Mouse (Mus musculus): ENCODE data around the gene Cct5.
A peak's percentile ranks its signal among the peaks of the same experiment; 100 is the strongest.
"Not testable (repeated sequence)": the region's sequence is repeated elsewhere in the genome, so short reads cannot be mapped to it uniquely, and the experiment has no call there.

Cct5 gene

DNA sequence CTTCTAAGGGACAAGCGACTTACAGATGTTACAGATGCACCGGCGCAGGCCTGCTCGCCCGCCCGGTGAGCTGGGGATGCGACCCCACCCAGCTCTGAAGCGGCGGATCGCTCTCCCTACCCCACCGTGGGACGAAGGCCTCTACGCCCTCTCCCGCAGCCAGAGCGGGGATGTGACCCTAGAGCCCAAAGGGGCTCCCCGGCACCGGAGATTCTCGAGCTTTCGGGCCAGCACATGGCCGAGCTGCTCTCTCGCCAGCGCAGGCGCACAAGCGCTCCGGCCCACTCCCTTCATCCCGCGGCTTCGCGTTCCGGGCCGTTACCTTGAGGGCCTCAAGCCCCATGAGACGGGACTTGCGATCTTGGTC lies 342 bp downstream of the Cct5 start:
- DNase-seq (ENCODE audit: low spot score in 2 of 2), result no peak

DNA sequence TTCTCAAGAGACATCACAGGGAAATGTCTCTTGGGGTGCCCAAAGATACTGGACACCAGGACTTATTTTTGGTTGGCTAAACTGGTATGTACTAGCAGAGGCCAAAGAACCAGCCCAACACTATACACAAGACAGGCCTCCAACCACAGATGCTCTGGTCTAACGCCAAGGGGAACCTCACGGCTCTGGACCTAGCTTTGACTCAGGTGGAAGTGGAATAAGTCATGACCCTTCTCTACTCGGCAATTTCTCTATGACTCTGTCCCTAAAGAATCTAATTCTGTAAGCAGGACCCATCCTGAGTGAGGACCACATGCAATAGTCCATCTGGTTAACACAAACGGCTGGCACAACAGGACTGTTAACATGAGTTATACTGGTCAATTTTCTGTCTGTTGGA lies 1.8 kb downstream of the Cct5 start:
- no peak for DNase-seq (ENCODE audit: low spot score in 2 of 2)

DNA sequence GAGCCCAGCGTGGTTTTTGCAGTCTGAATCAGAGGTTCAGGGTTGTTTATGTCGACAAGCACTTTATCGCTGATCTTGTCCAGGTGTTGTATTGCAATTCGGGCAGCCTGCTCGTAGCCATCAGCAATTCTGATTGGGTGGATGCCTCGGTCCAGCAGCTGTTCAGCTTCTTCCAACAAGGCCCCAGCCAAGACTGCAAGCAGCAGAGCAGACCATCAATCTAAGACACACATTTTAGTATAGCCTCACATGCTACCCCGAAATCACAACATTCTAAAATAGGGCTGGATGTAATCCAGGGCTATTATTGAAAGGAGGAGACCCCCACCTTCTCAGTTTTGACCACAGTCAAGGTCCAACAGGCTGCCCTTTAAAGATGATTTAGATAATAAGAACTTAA lies 6.0 kb downstream of the Cct5 start:
- DNase-seq (ENCODE audit: low spot score in 2 of 2), result no peak

DNA sequence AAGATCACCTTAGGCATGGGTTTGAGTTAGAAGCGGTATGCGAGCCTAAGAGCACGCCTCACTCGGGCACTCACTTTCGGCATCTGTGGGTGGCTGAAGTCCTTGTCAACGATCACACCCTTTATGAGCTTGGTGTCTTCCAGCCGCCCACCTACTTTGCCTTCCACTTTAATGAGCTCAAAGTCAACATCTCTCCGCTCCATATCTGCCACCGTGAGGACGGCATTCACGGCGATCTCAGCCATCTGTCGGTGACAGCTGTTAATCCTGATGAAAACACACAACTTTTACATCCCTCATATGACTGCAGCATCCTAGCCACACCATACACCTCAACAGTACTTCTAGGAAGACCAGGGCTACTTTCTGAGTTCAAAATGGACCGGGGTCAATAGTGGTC lies 7.3 kb downstream of the Cct5 start:
- no peak for DNase-seq (ENCODE audit: low spot score in 2 of 2)

DNA sequence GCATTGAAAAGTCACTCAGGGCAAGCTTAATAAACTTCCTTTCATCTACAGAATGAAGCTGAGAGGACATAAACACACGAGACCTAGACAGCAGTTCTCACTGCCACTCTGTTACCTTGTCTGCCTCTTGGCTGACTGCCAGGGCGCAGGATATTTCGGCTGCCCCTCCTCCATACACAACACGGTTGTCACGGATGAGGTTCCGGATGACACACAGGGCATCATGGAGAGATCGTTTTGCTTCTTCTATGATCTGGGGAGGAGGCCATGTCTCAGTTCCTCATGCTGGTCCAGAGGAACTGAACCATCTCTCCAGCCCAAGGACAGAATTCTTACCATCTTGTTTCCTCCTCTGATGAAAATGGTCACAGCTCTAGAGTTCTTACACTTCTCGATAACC lies 9.1 kb downstream of the Cct5 start:
- DNase-seq (ENCODE audit: low spot score in 2 of 2), result no peak

DNA sequence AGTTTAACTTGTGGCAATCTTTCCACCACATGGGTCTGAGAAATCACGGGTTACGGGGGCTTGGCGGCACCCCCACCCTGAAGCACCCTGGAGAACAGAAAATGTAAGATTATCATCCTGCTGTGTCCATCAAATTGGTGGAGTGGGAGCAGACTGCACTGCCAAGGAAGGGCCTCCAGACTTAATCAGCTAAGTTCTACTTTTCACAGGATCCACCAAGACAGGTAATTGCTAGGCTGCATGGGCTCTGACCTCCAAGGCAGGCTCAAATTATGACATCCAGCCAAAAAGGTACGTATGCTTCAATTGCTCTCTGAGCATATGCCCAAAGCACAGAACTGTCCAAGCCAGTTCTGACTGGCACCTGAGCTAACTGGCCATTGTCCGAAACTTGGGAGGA lies 11.4 kb downstream of the Cct5 start:
- DNase-seq (ENCODE audit: low spot score in 2 of 2), result no peak

DNA sequence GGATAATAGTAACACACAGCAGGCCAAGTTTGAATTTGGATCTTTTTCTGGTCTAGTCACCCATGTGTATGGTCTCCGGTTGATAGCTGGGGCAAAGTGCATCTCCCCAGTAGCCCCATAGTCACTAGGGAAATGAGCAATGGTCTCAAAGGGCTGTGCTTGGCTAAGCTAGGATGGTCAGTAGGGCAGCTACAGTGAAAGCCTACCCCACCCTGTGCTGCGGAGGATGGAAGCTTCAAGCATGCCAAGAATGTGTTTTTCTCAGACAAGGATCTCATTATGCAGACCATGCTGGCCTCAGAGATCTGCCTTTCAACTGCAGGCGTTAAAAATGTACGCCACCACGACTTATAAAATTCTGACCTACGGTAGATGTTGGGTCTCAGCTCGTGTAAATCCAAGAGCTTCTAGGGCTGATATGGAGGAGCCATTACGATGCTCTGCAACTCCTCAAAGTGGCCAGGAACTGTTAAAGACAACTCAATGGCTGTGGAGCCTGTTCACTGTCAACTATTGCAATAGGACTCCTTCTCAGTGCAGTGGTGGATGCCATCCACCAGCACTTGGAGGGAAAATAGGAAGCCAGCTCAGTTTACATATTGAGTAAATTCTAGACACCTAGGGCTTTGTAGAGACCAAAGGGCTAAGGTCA lies 12.5 kb downstream of the Cct5 start:
- DNase-seq (ENCODE audit: low spot score in 2 of 2), result no peak

DNA sequence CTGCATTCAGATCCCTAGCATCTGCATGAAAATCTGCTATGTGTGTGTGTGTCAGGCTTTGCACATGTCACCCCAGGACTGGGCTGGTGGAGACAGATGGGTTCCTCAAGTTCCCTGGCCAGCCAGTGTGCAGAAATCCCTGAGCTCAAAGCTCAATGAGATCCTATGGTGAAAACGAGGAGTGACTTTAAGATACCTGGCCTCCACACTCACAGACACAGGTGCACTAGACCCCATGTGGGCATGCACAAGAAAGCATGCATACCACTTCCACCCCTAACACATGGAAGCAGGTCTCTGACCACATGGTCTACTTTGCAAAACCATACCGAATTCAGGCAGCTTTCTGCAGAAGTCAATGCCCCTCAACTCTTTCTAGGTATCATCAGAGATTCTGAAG lies 13.8 kb downstream of the Cct5 start:
- DNase-seq (ENCODE audit: low spot score in 2 of 2), result no peak

DNA sequence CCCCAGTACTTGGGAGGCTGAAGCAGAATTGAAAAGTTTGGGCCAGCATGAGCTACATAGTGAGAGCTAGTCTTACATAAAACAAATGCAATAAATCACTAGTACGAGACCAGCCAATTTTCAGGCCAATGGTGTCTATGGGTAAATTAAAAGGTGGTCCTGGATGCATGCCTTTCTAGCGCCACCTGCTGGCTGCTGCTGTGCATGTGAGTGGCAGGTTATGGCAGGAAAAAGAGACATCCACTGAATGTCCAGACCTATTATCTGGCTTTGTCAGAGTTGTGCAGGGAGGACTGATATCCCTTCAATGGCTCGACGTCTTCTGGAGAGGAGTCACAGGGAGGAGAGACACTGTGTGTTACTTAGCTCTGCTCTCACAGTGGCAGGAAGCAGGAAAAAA lies 15.1 kb downstream of the Cct5 start:
- peak; percentile 78 to 86 for DNase-seq (ENCODE audit: low spot score in 2 of 2)

DNA sequence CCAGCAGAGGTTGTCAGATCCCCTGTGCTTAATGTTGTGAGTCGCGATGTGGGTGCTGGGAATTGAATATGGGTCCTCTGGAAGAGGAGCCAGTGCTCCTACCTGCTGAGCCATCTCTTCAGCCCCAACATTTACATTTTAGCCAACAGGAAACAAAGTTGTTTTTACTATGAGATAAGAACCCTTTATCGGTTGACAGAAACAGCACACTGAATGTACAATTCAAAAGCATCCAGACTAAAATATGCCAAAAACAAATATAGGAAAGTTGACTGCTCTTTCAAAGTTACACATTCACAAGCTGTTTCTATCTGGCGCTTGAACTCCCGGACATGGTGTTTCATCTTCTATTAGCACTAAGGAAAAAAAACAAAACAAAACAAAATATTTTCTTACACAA lies 15.5 kb downstream of the Cct5 start:
- no peak for DNase-seq (ENCODE audit: low spot score in 2 of 2)

DNA sequence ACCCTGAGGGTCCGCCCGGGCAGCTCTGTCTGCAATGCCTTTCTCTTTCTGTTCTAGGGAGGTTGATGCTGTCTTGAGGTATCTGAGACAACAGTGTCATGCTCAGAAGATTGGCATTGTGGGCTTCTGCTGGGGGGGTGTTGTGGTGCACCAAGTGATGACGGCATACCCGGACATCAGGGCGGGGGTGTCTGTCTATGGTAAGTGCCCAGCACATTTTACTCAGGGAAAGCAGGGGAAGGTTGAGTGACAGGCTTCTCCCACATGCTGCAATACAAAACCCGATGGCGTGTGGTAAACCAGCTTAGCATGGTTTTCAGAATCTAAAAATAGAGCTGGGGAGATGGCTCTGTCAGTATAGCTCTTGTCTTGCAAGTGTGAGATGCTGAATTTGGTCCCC lies 16.4 kb downstream of the Cct5 start:
- no peak for DNase-seq (ENCODE audit: low spot score in 2 of 2)

DNA sequence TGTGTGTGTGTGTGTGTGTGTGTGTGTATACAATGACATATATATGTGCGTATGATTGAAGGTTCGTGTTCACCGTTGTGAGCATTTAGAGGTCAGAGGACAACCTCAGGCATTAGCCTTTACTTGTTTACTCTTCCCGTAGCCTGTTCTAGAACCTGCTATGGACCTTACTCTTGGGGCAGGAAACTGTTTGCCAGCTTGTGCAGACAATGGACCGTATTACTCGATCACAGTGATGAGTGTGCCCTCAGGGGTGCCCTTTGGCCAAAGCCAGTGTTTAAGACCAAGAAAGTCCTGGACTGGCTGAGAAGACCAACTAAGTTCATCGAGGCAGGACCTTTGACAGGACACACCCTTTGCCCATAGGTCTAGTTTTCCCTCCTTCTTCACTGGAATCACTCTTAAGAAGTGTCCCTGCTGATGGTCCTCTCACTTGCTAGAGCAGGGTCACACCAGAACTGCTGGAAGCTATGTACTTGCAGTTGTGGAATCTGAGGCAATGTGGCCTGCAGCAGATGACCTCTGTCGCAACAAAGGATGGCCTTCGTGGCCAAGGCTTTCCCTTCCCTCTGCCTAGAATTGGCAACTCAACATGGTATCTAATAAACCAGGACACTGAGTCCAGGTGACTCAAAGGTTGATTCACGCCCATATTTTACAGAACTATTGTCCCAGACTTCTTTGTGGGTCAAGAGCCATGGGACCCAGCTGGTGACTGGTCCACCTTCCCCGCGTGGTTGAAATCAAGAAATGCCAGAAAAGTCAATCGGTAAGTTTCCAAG lies 18.1 kb downstream of the Cct5 start:
- DNase-seq (ENCODE audit: low spot score in 2 of 2), result peak in 1 of 2 experiments; percentile 57

DNA sequence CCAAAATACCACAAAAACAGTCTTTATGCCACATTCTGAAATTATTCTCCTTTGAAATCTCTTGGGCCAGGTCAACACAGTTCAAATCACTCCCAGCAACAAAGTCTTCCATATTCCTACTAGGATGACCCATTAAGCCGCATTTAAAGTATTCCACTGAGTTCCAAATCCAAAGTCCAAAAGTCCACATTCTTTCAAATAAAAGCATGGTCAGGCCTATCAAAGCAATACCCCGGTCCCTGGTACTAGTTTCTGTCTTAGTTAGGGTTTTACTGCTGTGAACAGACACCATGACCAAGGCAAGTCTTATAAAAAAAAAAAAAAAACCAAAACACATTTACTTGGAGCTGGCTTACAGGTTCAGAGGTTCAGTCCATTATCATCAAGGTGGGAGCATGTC lies 20.5 kb downstream of the Cct5 start:
- DNase-seq (ENCODE audit: low spot score in 2 of 2), result not testable (repeated sequence)

DNA sequence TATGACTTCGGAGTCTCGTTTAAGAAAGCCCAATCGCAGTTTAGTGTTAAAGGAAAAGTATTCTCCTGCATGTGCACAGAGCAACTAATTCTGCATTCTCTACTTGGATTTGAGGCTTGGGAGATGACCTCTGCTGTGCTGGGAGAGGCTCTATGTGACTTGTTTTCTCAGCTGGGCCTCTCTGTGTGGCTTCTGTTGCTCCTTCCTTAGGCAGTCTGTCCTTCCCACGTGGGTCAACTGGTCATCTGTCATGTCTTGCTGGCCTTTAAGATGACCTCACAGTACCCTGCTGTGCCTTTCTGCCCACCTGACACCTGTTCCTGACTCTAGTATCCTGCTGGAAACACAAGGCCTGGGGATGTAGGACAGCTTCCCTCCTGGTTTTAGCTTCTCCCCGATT lies 25.5 kb downstream of the Cct5 start:
- no peak for DNase-seq (ENCODE audit: low spot score in 2 of 2)

DNA sequence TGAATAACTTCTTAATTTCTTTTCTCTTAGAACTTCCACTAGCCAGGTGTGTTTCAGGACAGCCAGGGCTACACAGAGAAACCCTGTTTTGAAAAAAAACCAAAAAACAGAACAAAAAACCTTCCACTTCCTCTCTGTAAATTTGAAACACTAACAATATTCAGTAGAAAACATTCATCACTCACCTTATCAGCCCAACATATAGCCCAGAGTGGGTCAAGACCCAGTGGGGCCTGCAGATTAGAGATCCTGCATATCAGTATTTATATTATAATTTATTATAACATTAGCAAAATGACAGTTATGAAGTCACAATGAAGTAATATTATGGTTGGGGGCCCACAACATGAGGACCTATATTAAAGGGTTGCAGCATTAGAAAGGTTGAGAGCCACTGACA lies 27.9 kb downstream of the Cct5 start:
- DNase-seq (ENCODE audit: low spot score in 2 of 2), result no peak

DNA sequence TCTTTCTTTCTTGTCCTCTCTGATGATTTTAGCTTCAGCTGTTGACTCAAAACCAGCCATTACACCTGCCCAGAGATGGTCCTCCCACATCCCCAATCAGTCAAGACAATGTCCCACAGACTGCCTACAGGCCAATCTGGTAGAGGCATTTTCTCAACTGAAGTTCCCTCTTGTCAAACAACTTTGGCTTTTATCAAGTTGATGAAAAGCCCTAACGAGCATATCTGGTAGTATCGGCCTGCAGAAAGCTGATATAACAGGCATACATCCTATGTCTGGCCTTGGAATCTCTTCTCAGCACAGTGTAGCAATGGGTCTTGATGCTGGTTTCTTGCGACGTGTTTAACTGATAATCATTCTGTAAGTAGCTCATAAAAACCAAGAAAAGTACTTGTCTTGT lies 28.3 kb downstream of the Cct5 start:
- no peak for DNase-seq (ENCODE audit: low spot score in 2 of 2)

DNA sequence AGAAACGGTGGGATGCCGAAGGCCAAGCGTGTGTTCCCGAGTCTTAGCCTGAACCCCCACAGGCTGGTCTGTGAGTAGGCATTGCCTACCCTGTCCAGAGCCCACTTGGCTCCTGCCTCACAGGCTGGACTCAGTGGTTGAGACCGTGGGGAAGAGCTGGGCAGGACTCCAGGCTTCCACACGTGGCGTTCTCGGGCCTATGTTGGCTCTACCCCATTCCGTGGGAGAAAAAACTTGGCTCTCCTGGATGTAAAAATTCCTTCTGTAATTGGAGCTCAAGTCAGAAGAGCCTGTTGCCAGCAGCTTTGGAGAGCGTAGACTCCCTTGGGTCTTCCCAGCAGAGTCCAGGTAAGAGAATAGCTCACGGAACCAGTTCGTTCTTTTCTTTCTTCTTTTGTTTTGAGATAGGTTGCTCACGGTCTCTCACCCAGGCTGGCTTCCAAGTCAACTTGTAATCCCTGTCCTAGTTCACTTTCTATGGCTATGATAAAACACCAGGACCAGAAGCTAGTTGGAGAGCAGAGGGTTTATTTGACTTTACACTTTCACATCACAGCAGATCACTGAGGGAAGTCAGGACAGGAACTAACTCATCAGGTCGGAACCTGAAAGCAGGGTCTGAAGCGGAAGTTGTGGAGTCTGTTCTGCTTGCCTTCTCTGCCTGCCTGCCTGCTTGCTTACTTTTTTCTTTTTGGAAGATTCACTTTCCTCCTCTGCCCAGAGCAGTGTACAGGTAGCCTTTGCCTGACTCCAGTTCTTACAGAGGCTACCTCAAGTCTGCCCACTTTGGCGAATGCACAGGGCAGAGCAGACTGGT lies 29.5 kb downstream of the Cct5 start:
- peak in 1 of 2 experiments; percentile 47 for DNase-seq (ENCODE audit: low spot score in 2 of 2)

DNA sequence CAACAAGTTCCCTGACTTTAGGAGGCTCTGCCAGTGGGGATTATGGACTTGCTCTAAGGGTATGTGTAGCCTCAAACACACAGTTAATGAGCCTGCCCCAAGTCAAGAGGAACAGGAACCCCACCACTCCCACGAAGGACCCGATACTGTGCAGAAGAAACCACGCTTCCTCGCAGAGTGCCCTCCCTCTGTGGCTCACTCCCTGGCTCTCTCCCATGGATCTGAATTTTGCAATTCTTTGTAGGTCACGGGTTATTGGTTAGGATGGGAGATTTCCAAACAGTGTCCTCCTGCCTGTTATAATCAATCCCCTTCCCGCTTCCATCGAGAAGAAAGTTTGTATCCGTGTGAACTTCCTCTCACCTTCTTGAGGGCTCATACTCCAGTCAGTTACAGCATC lies 30.6 kb downstream of the Cct5 start:
- no peak for DNase-seq (ENCODE audit: low spot score in 2 of 2)

DNA sequence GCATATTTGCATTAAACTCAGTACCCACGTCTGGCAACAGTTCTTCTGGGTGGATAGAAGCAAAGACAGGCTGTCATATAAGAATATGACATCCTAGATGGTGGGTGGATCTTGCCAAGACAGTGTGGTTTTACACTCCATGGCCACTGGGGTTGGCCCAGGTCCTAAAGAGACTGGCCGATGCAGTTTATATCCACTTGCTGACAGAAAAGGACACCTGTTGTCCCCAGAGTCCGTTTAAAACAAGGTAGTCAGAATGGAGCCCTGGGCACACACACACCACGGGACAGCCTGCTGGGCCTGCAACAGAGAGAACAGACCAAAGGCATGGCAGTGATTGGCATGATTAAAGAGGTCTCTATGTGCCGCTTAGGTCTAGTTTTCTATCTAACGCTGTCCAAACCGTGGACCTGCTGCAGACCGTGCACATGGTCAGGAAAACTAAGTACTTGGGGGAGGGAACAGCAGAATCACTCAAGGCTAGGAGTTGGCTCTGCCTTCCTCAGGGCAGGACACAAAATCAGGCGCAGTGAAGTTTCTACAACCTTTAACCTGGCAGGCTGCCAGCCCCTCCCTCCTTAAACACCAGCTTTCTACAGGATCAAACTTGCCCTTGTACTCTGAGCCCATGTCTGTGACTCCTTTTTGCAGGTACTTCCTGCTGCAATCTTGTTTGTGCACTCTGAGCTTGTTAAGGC lies 32.1 kb downstream of the Cct5 start:
- DNase-seq (ENCODE audit: low spot score in 2 of 2), result peak; percentile 75 to 88

DNA sequence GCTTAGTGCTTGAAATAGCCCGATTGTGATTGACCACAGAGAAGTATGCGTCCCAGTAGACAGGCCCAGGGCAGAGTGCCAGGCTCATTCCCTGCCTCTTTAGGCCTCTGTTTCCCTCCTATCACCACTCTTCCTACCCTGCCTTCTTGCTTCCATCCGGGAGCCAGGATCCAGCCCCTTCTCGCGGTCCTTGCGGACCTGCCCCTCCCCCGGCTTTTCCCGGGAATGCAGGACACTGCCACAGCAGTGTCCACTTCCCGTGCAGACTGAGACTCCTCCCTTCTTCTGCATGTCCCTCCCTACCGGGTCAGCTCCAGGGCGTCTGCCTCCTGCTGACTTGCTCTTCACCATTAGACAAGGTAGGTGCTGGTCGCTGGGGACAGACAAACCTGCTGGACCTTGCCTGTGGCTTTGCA lies 33.0 kb downstream of the Cct5 start:
- DNase-seq (ENCODE audit: low spot score in 2 of 2), result peak; percentile 47 to 67

DNA sequence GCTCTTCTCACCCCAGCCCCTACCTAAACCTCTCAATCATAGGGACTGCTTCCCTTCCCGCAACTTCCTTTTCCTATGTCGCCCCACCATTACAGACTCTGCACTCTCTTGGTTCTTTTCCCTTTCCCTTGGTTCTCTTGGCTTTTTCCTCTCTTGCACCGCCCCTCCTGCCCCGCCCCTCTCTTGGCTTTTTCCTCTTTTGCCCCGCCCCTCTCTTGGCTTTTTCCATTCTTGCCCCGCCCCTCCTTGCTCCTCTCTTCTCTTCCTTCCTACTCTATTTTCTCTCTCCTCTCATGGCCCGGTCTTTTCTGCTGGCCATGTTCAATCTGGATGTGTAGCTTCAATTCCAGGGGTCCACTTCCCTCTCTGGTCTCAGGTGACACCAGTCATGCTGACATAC lies 34.2 kb downstream of the Cct5 start:
- no peak for DNase-seq (ENCODE audit: low spot score in 2 of 2)

DNA sequence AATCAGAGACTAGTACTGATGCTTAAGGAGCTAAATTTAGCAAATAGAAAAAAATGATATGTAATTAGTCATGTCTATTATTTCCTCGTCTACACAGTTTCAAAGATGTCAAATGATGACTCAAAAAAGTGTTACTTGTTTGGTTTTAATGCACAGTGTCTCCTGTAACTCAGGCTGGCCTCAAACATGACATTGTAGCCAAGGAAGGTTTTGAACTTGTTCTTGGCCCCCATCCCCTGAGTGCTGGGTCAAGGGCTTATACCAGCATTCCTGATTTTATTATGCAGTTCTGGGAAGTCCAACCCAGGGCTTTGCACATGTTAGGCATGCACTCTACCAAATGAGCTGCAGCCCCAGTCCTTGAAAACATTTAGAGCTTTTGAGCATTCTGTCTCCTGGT lies 35.8 kb downstream of the Cct5 start:
- no peak for DNase-seq (ENCODE audit: low spot score in 2 of 2)
